12 mouse cellular contexts compared by ENCODE assay signal in genomic region chr12:8393226-8393625, GRCm38 (mm10).
"Had no signal": no experiment of that assay in that cellular context is flagged by ENCODE, and none has a peak within 500 bp of the region (broad histone marks: within the 10 kb centered on the region; RNA-seq: fewer than 3 reads in every experiment).

No protein-coding gene starts in this region.

- H3K4me3 ChIP-seq: limb, embryonic 12.5 days; liver, embryonic 15.5 days; neural tube, embryonic 13.5 days had no signal

- H3K4me2 ChIP-seq: limb, embryonic 12.5 days; liver, embryonic 15.5 days; neural tube, embryonic 13.5 days had no signal

- H3K9ac ChIP-seq: limb, embryonic 12.5 days; liver, embryonic 15.5 days; neural tube, embryonic 13.5 days had no signal

- H3K36me3 ChIP-seq: limb, embryonic 12.5 days; liver, embryonic 15.5 days; neural tube, embryonic 13.5 days had no signal

- H3K27me3 ChIP-seq: limb, embryonic 12.5 days; liver, embryonic 15.5 days; neural tube, embryonic 13.5 days had no signal

- H3K27ac ChIP-seq: limb, embryonic 12.5 days; liver, embryonic 15.5 days; neural tube, embryonic 13.5 days had no signal

- ATAC-seq: lung, postnatal 0 days had no signal

- DNase-seq: kidney, postnatal 14 days; layer of hippocampus, postnatal 36 days; liver; lung, adult 2 months; lung, postnatal 36 days; midbrain, embryonic 14.5 days; right cerebral cortex, postnatal 14 days; thymus, postnatal 4 days had no signal

- H3K9me3 ChIP-seq: limb, embryonic 12.5 days; liver, embryonic 15.5 days; neural tube, embryonic 13.5 days had no signal
